Mouse (Mus musculus) spleen, adult 2 months (tissue): ENCODE measurements around the gene Krt10. TPM values are rescaled to one million over a fixed set of nuclear protein-coding genes. Genes with fewer than 3 reads are reported as not detected.

Source experiments
- DNase-seq, 2 experiments: peaks; one replicate each; pipeline versions ENCODE4 v3.0.0 to v3.0.0-alpha.2; 2012 to 2021; ENCODE audit warnings: low spot score in 2 of 2, low read depth in 1 of 2
- H3K27ac ChIP-seq: fragments of 200-500 bp; 2 replicates; pipeline ENCODE4 v1.5.1; 2012; ENCODE audit warnings: low read length, inconsistent platforms; ENCODE audit not compliant: insufficient read depth
- H3K27me3 ChIP-seq: fragments of 200-500 bp; 2 replicates; pipeline ENCODE4 v1.6.1; 2012; ENCODE audit warnings: mild to moderate bottlenecking, moderate library complexity, low read length, inconsistent platforms; ENCODE audit not compliant: control insufficient read depth, insufficient read depth
- H3K36me3 ChIP-seq: fragments of 200-500 bp; 2 replicates; pipeline ENCODE4 v1.6.1; 2012; ENCODE audit warnings: mild to moderate bottlenecking, low read length, inconsistent platforms; ENCODE audit not compliant: control insufficient read depth, insufficient read depth
- H3K4me1 ChIP-seq: fragments of 200-500 bp; 2 replicates; pipeline ENCODE4 v1.6.1; 2011; ENCODE audit warnings: inconsistent platforms; ENCODE audit not compliant: control insufficient read depth, insufficient read depth, insufficient read length
- H3K4me3 ChIP-seq: fragments of 200-500 bp; 2 replicates; pipeline ENCODE4 v1.5.1; 2011; ENCODE audit warnings: mild to moderate bottlenecking, inconsistent platforms; ENCODE audit not compliant: insufficient read depth, insufficient read length; ENCODE audit errors: extremely low read depth
- CTCF ChIP-seq: fragments of 200-500 bp; IDR thresholded peaks from 2 replicates; pipeline ENCODE4 v1.5.1; 2011; ENCODE audit warnings: mild to moderate bottlenecking, inconsistent platforms; ENCODE audit not compliant: insufficient read depth, insufficient read length, insufficient replicate concordance; ENCODE audit errors: extremely low read depth
- POLR2A ChIP-seq: fragments of 200-500 bp; IDR thresholded peaks from 2 replicates; pipeline ENCODE4 v1.6.1; 2011; ENCODE audit warnings: low read depth, low read length, inconsistent platforms
- WGBS: fragments of 180-500 bp; shearing (Covaris S2); methylation state at CpG from one replicate; pipeline ENCODE4 v1.1.7; 2018; 5-methylcytosine and 5-hydroxymethylcytosine counted together
- polyA plus RNA-seq: library from polyadenylated mRNA; depleted of rRNA; stranded (reverse); fragments of >200 nt; gene quantifications from 2 replicates; pipeline ENCODE4 v1.2.3, GENCODE M21; 2012; rRNA removed

Krt10 gene
- 0.22 and 0.23 TPM in 2 replicates for polyA plus RNA-seq

GRCm38 (mm10) chr11:99389264-99389663 lies at the start of gene Krt10:
TSS of gene Krt10 (minus strand) at chr11:99389364.
- 85% methylated on average over 4 of the region's 4 CpGs for WGBS
- Histone ChIP-seq H3K4me3 (no peak within 1 kb of the TSS), H3K27me3 (no peaks in the 10 kb centered on the region), H3K4me1 (peaks cover 2% of the 10 kb centered on the region; the same call in 1 of the 2 replicates), H3K27ac (no peak within 1 kb of the TSS), H3K36me3 (no peaks in the 10 kb centered on the region)
- TF ChIP-seq POLR2A, result no peak
- no peak for TF ChIP-seq CTCF
- DNase-seq, result no peak

- H3K4me3 ChIP-seq, result no peak within 1 kb of the TSS
- H3K4me1 ChIP-seq, result no peaks in the 10 kb centered on the region
- 49% methylated on average over 10 of the region's 10 CpGs for WGBS
- no peaks in the 10 kb centered on the region for H3K27me3 ChIP-seq
- no peak for DNase-seq
- no peak for TF ChIP-seq CTCF
- no peak for TF ChIP-seq POLR2A
- no peak within 1 kb of the TSS for H3K27ac ChIP-seq
- no peaks in the 10 kb centered on the region for H3K36me3 ChIP-seq
Measured at GRCm38 (mm10) chr11:99437972-99438371, 48.8 kb upstream of the Krt10 start, which contains the start of gene Krt20. TSS of gene Krt20 (minus strand) at chr11:99438150.

- Histone ChIP-seq H3K27ac (no peak overlapping the region), H3K36me3 (no peaks in the 10 kb centered on the region), H3K27me3 (no peaks in the 10 kb centered on the region), H3K4me1 (no peaks in the 10 kb centered on the region), H3K4me3 (no peak overlapping the region)
- TF ChIP-seq POLR2A (no peak), CTCF (no peak)
- 56% methylated on average over 4 of the region's 4 CpGs for WGBS
- DNase-seq, result no peak
Measured at GRCm38 (mm10) chr11:99436625-99437024, 47.5 kb upstream of the Krt10 start.

- 58% methylated on average over 12 of the region's 12 CpGs for WGBS
- no peaks in the 10 kb centered on the region for H3K36me3 ChIP-seq
Measured at GRCm38 (mm10) chr11:99430670-99431069, 41.5 kb upstream of the Krt10 start.

GRCm38 (mm10) chr11:99422159-99422558 lies 33.0 kb upstream of the Krt10 start, which contains the start of gene Krt12:
TSS of gene Krt12 (minus strand) at chr11:99422259.
- TF ChIP-seq POLR2A (no peak), CTCF (no peak)
- Histone ChIP-seq H3K4me1 (no peaks in the 10 kb centered on the region), H3K4me3 (no peak within 1 kb of the TSS), H3K27me3 (peaks cover 2% of the 10 kb centered on the region; the same call in 1 of the 2 replicates), H3K36me3 (no peaks in the 10 kb centered on the region), H3K27ac (no peak within 1 kb of the TSS)
- DNase-seq, result no peak
- WGBS, result 86% methylated on average over 10 of the region's 10 CpGs

More at GRCm38 (mm10) chr11:99430670-99431069, 41.5 kb upstream of the Krt10 start:
- Histone ChIP-seq H3K27me3 (peaks cover 2% of the 10 kb centered on the region; the same call in 1 of the 2 replicates), H3K4me3 (no peak overlapping the region), H3K4me1 (no peaks in the 10 kb centered on the region), H3K27ac (no peak overlapping the region)
- no peak for DNase-seq
- no peak for TF ChIP-seq POLR2A
- TF ChIP-seq CTCF, result no peak

GRCm38 (mm10) chr11:99420586-99420985 lies 31.4 kb upstream of the Krt10 start:
- Histone ChIP-seq H3K27me3 (no peaks in the 10 kb centered on the region), H3K27ac (no peak overlapping the region), H3K4me1 (no peaks in the 10 kb centered on the region), H3K4me3 (no peak overlapping the region), H3K36me3 (no peaks in the 10 kb centered on the region)
- DNase-seq, result no peak
- TF ChIP-seq POLR2A (no peak), CTCF (no peak)
- 31% methylated on average over 10 of the region's 10 CpGs for WGBS

GRCm38 (mm10) chr11:99417819-99418218 lies 28.7 kb upstream of the Krt10 start:
- DNase-seq, result no peak
- H3K36me3 ChIP-seq, result no peaks in the 10 kb centered on the region
- H3K4me3 ChIP-seq, result no peak overlapping the region
- H3K27ac ChIP-seq, result no peak overlapping the region
- TF ChIP-seq CTCF, result no peak
- 69% methylated on average over 16 of the region's 16 CpGs for WGBS
- H3K4me1 ChIP-seq, result no peaks in the 10 kb centered on the region
- H3K27me3 ChIP-seq, result no peaks in the 10 kb centered on the region
